Comparison of ENCODE assay signal across 12 mouse cellular contexts in genomic region chr9:99104449-99104848, GRCm38 (mm10). TPM values are rescaled to one million over a fixed set of nuclear protein-coding genes. Genes with fewer than 3 reads are reported as not detected.
DNase-seq lines count a peak whose midpoint lies in the region; ATAC-seq and TF ChIP-seq lines count a peak whose summit lies in the region.
"Had no signal": no experiment of that assay in that cellular context is flagged by ENCODE, and none has a peak within 500 bp of the region (broad histone marks: within the 10 kb centered on the region; RNA-seq: fewer than 3 reads in every experiment).

No protein-coding gene starts in this region.

- DNase-seq in liver (peak; percentile 39), MEL-GATA-1-ER (ENCODE audit: extremely low read depth, low read depth) (peak; percentile 15)
- DNase-seq in liver, embryonic 14.5 days (ENCODE audit: low read depth in 3 of 3, low spot score in 3 of 3): no peak
- DNase-seq in adrenal gland, adult 18-20 months (ENCODE audit: low spot score in 2 of 2): no peak
- no peak for DNase-seq in ovary, postnatal 36 days (ENCODE audit: low spot score)
- DNase-seq: kidney, postnatal 4 days had no signal

- no peaks in the 10 kb centered on the region for H3K27me3 ChIP-seq in liver, embryonic 12.5 days (replicated peaks)
- H3K27me3 ChIP-seq in ES-Bruce4 (ENCODE audit: control insufficient read depth, insufficient read depth, low read length, poor library complexity, severe bottlenecking): no peaks in the 10 kb centered on the region
- H3K27me3 ChIP-seq in liver, embryonic 14.5 days (ENCODE audit: control insufficient read depth, insufficient read depth, low read length): no peaks in the 10 kb centered on the region
- H3K27me3 ChIP-seq: forebrain, embryonic 15.5 days; heart, embryonic 12.5 days had no signal

- TF ChIP-seq POLR2A in ES-Bruce4 (IDR thresholded peaks at IDR 0.05; ENCODE audit: insufficient read depth, low read length): no peak

- H3K4me2 ChIP-seq in liver, embryonic 12.5 days: no peak overlapping the region
- H3K4me2 ChIP-seq in liver, embryonic 14.5 days (ENCODE audit: low read depth): no peak overlapping the region
- H3K4me2 ChIP-seq: forebrain, embryonic 15.5 days; heart, embryonic 12.5 days had no signal

- TF ChIP-seq CTCF in ES-Bruce4 (IDR thresholded peaks at IDR 0.05; ENCODE audit: low read depth, low read length): peak; percentile 38
- TF ChIP-seq CTCF in liver, embryonic 14.5 days (IDR thresholded peaks at IDR 0.05; ENCODE audit: low read depth): peak; percentile 69

- H3K4me3 ChIP-seq in liver, embryonic 12.5 days: no peak overlapping the region
- H3K4me3 ChIP-seq in ES-Bruce4 (ENCODE audit: low read depth, low read length): no peak overlapping the region
- no peak overlapping the region for H3K4me3 ChIP-seq in liver, embryonic 14.5 days (ENCODE audit: insufficient read depth in 1 of 2, low read depth in 2 of 2, low read length in 2 of 2)
- H3K4me3 ChIP-seq: embryonic facial prominence, embryonic 10.5 days; forebrain, embryonic 15.5 days; heart, embryonic 12.5 days had no signal

- 86% methylated on average over 2 of the region's 2 CpGs for WGBS in liver, embryonic 12.5 days (ENCODE audit: insufficient replicate concordance)
- 79% methylated on average over 2 of the region's 2 CpGs for WGBS in liver, embryonic 14.5 days (ENCODE audit: insufficient replicate concordance)

- no peaks in the 10 kb centered on the region for H3K9me3 ChIP-seq in liver, embryonic 12.5 days (replicated peaks)
- H3K9me3 ChIP-seq in ES-Bruce4 (replicated peaks; ENCODE audit: control insufficient read depth, insufficient read depth, low read length, poor library complexity, severe bottlenecking): no peaks in the 10 kb centered on the region
- no peaks in the 10 kb centered on the region for H3K9me3 ChIP-seq in liver, embryonic 14.5 days (ENCODE audit: control insufficient read depth, low read length)
- H3K9me3 ChIP-seq: forebrain, embryonic 15.5 days had no signal

- peaks cover 30% of the 10 kb centered on the region for H3K4me1 ChIP-seq in liver, embryonic 12.5 days
- no peaks in the 10 kb centered on the region for H3K4me1 ChIP-seq in ES-Bruce4 (ENCODE audit: control insufficient read depth, insufficient read depth, low read length)
- H3K4me1 ChIP-seq in liver, embryonic 14.5 days (replicated peaks; ENCODE audit: control insufficient read depth in 2 of 2, insufficient read depth in 2 of 2, low read length in 1 of 2): peaks cover 3 to 5% of the 10 kb centered on the region in 2 experiments; a peak in 3 of 4 replicates
- H3K4me1 ChIP-seq: embryonic facial prominence, embryonic 10.5 days; forebrain, embryonic 15.5 days had no signal

- no peak for TF ChIP-seq EP300 in ES-Bruce4 (IDR thresholded peaks at IDR 0.05; ENCODE audit: insufficient read depth, low read depth, low read length)
- TF ChIP-seq EP300 in liver, embryonic 14.5 days (IDR thresholded peaks at IDR 0.05; ENCODE audit: low read depth): no peak

- H3K36me3 ChIP-seq in liver, embryonic 12.5 days: peaks cover 44% of the 10 kb centered on the region
- H3K36me3 ChIP-seq in ES-Bruce4 (ENCODE audit: control insufficient read depth, insufficient read depth, low read length, poor library complexity, severe bottlenecking): peaks cover 5% of the 10 kb centered on the region; the same call in 1 of the 2 replicates
- peaks cover 5% of the 10 kb centered on the region for H3K36me3 ChIP-seq in liver, embryonic 14.5 days (replicated peaks; ENCODE audit: control insufficient read depth, insufficient read depth, low read depth)

- ATAC-seq in liver, embryonic 12.5 days: no peak
- ATAC-seq in liver, embryonic 14.5 days (ENCODE audit: insufficient read depth): peak; percentile 31; the same call in 1 of the 2 replicates
- ATAC-seq: forebrain, embryonic 15.5 days; hindbrain, embryonic 16.5 days had no signal

- H3K27ac ChIP-seq in liver, embryonic 12.5 days: no peak overlapping the region
- H3K27ac ChIP-seq in ES-Bruce4 (ENCODE audit: insufficient read depth, low read length): 0 out of 2 replicates have a peak overlapping the region, but pooled peaks have one; percentile 3
- no peak overlapping the region for H3K27ac ChIP-seq in liver, embryonic 14.5 days
- H3K27ac ChIP-seq: embryonic facial prominence, embryonic 10.5 days; forebrain, embryonic 15.5 days had no signal

- H3K9ac ChIP-seq in liver, embryonic 12.5 days: no peak overlapping the region
- H3K9ac ChIP-seq in ES-Bruce4 (ENCODE audit: low read depth, poor library complexity, severe bottlenecking): no peak overlapping the region
- no peak overlapping the region for H3K9ac ChIP-seq in liver, embryonic 14.5 days (replicated peaks)
- H3K9ac ChIP-seq: forebrain, embryonic 15.5 days; heart, embryonic 12.5 days had no signal

RNA-seq across cellular contexts. Expression of gene Pik3cb, which starts 36.0 kb away (rescaled TPM):
- 4.8 and 5.1 TPM in 2 replicates for polyA plus RNA-seq in liver, embryonic 12.5 days (2016; fragmentation: Nextera tagmentation; extraction: Ambion mirVana)
- 53.8 and 55.5 TPM in 2 replicates for polyA plus RNA-seq in ES-Bruce4 (2011; ENCODE audit: insufficient read depth, insufficient read length, low read depth, missing spikeins)
- polyA plus RNA-seq in liver, embryonic 14.5 days (2012; rRNA removed): 3.0 and 4.3 TPM in 2 replicates
- polyA plus RNA-seq in liver, embryonic 14.5 days (2014; fragmentation: Nextera tagmentation; extraction: Ambion mirVana): 1.8 and 2.3 TPM in 2 replicates
- total RNA-seq in adrenal gland, adult 18-20 months (2021): 10 to 100 TPM; 15.9 to 24.3 TPM

Comparison
In these comparisons a context has a peak if more than half of its experiments do, and no peak if none do; other contexts are left out.
1. DNase-seq: peak in liver (single experiment) and MEL-GATA-1-ER (single experiment); none in liver, embryonic 14.5 days (0 of 3), adrenal gland, adult 18-20 months (0 of 2) and ovary, postnatal 36 days (single experiment).